In genomic region chr3:126685363-126685762, GRCm38 (mm10) we compare ENCODE assay signal across 22 mouse cellular contexts.
A peak's percentile ranks its signal among the peaks of the same experiment; 100 is the strongest.
DNase-seq lines count a peak whose midpoint lies in the region; ATAC-seq lines count a peak whose summit lies in the region.
"Had no signal": no experiment of that assay in that cellular context is flagged by ENCODE, and none has a peak within 500 bp of the region (broad histone marks: within the 10 kb centered on the region; RNA-seq: fewer than 3 reads in every experiment).

No protein-coding gene starts in this region.

- H3K4me2 ChIP-seq in forebrain, embryonic 11.5 days (ENCODE audit: low read depth, low read length, severe bottlenecking), result no peak overlapping the region
- H3K4me2 ChIP-seq in forebrain, embryonic 16.5 days (ENCODE audit: low read length), result no peak overlapping the region
- no peak overlapping the region for H3K4me2 ChIP-seq in hindbrain, embryonic 11.5 days (replicated peaks; ENCODE audit: low read depth, low read length)
- H3K4me2 ChIP-seq in hindbrain, embryonic 12.5 days (replicated peaks), result no peak overlapping the region
- H3K4me2 ChIP-seq in midbrain, embryonic 13.5 days (replicated peaks), result no peak overlapping the region
- H3K4me2 ChIP-seq in midbrain, embryonic 15.5 days, result no peak overlapping the region
- H3K4me2 ChIP-seq: embryonic facial prominence, embryonic 13.5 days; limb, embryonic 13.5 days; liver, embryonic 11.5 days; neural tube, embryonic 13.5 days had no signal

- H3K36me3 ChIP-seq in forebrain, embryonic 11.5 days (ENCODE audit: control insufficient read depth, insufficient read depth, low read length), result no peaks in the 10 kb centered on the region
- H3K36me3 ChIP-seq in forebrain, embryonic 16.5 days (ENCODE audit: control insufficient read depth, insufficient read depth), result no peaks in the 10 kb centered on the region
- no peaks in the 10 kb centered on the region for H3K36me3 ChIP-seq in hindbrain, embryonic 11.5 days (ENCODE audit: control insufficient read depth, insufficient read depth, low read length)
- H3K36me3 ChIP-seq in hindbrain, embryonic 12.5 days, result no peaks in the 10 kb centered on the region
- no peaks in the 10 kb centered on the region for H3K36me3 ChIP-seq in midbrain, embryonic 13.5 days
- no peaks in the 10 kb centered on the region for H3K36me3 ChIP-seq in midbrain, embryonic 15.5 days (replicated peaks)
- H3K36me3 ChIP-seq: embryonic facial prominence, embryonic 13.5 days; G1E; limb, embryonic 13.5 days; neural tube, embryonic 13.5 days had no signal

- WGBS in forebrain, embryonic 11.5 days, result 67% methylated on average over 5 of the region's 6 CpGs
- WGBS in forebrain, embryonic 16.5 days, result 74% methylated on average over 5 of the region's 6 CpGs
- 62% methylated on average over 6 of the region's 6 CpGs for WGBS in hindbrain, embryonic 11.5 days
- WGBS in hindbrain, embryonic 12.5 days, result 58% methylated on average over 6 of the region's 6 CpGs
- 62% methylated on average over 6 of the region's 6 CpGs for WGBS in midbrain, embryonic 13.5 days
- 61% methylated on average over 6 of the region's 6 CpGs for WGBS in midbrain, embryonic 15.5 days

- no peaks in the 10 kb centered on the region for H3K9me3 ChIP-seq in forebrain, embryonic 11.5 days (ENCODE audit: control insufficient read depth, low read length)
- no peaks in the 10 kb centered on the region for H3K9me3 ChIP-seq in forebrain, embryonic 16.5 days (ENCODE audit: control insufficient read depth, low read length)
- no peaks in the 10 kb centered on the region for H3K9me3 ChIP-seq in hindbrain, embryonic 11.5 days (ENCODE audit: control insufficient read depth, low read length)
- no peaks in the 10 kb centered on the region for H3K9me3 ChIP-seq in hindbrain, embryonic 12.5 days (replicated peaks)
- H3K9me3 ChIP-seq in midbrain, embryonic 13.5 days, result no peaks in the 10 kb centered on the region
- no peaks in the 10 kb centered on the region for H3K9me3 ChIP-seq in midbrain, embryonic 15.5 days
- H3K9me3 ChIP-seq: embryonic facial prominence, embryonic 13.5 days; limb, embryonic 13.5 days; neural tube, embryonic 13.5 days had no signal

- H3K4me1 ChIP-seq in forebrain, embryonic 11.5 days (replicated peaks; ENCODE audit: control insufficient read depth, insufficient read depth, low read length), result no peaks in the 10 kb centered on the region
- no peaks in the 10 kb centered on the region for H3K4me1 ChIP-seq in forebrain, embryonic 16.5 days (replicated peaks; ENCODE audit: control insufficient read depth, insufficient read depth, low read length)
- H3K4me1 ChIP-seq in hindbrain, embryonic 11.5 days (replicated peaks; ENCODE audit: control insufficient read depth, insufficient read depth, low read length), result no peaks in the 10 kb centered on the region
- no peaks in the 10 kb centered on the region for H3K4me1 ChIP-seq in hindbrain, embryonic 12.5 days
- no peaks in the 10 kb centered on the region for H3K4me1 ChIP-seq in midbrain, embryonic 13.5 days (replicated peaks)
- no peaks in the 10 kb centered on the region for H3K4me1 ChIP-seq in midbrain, embryonic 15.5 days
- H3K4me1 ChIP-seq: embryonic facial prominence, embryonic 13.5 days; limb, embryonic 13.5 days; neural tube, embryonic 13.5 days had no signal

- no peak for DNase-seq in forebrain, embryonic 11.5 days (ENCODE audit: low spot score)
- DNase-seq in hindbrain, embryonic 11.5 days (ENCODE audit: low spot score), result no peak
- no peak for DNase-seq in spleen, postnatal 4 days (ENCODE audit: low spot score in 2 of 2)
- DNase-seq: adrenal gland, adult 8-10 months; cerebellum, adult 8-10 months; embryo, embryonic 11 days; gastrocnemius, postnatal 14 days; heart, postnatal 10 days; kidney, adult 2 months; kidney, postnatal 36 days; lung, postnatal 10 days; right cerebral cortex, postnatal 4 days; thymus, postnatal 4 days had no signal

- H3K27ac ChIP-seq in forebrain, embryonic 11.5 days (ENCODE audit: low read depth, low read length), result no peak overlapping the region
- H3K27ac ChIP-seq in forebrain, embryonic 16.5 days (ENCODE audit: low read length), result no peak overlapping the region
- no peak overlapping the region for H3K27ac ChIP-seq in hindbrain, embryonic 11.5 days (ENCODE audit: low read depth, low read length)
- H3K27ac ChIP-seq in hindbrain, embryonic 12.5 days, result no peak overlapping the region
- no peak overlapping the region for H3K27ac ChIP-seq in midbrain, embryonic 13.5 days
- H3K27ac ChIP-seq in midbrain, embryonic 15.5 days, result no peak overlapping the region
- H3K27ac ChIP-seq: embryonic facial prominence, embryonic 13.5 days; limb, embryonic 13.5 days; neural tube, embryonic 13.5 days had no signal

- H3K4me3 ChIP-seq in forebrain, embryonic 11.5 days (ENCODE audit: low read depth, low read length), result no peak overlapping the region
- H3K4me3 ChIP-seq in forebrain, embryonic 16.5 days (replicated peaks; ENCODE audit: low read length), result no peak overlapping the region
- no peak overlapping the region for H3K4me3 ChIP-seq in hindbrain, embryonic 11.5 days (ENCODE audit: low read depth, low read length)
- no peak overlapping the region for H3K4me3 ChIP-seq in hindbrain, embryonic 12.5 days
- H3K4me3 ChIP-seq in midbrain, embryonic 13.5 days (replicated peaks), result no peak overlapping the region
- no peak overlapping the region for H3K4me3 ChIP-seq in midbrain, embryonic 15.5 days
- H3K4me3 ChIP-seq: embryonic facial prominence, embryonic 13.5 days; limb, embryonic 13.5 days; neural tube, embryonic 13.5 days had no signal

- ATAC-seq in forebrain, embryonic 11.5 days (replicated peaks; ENCODE audit: low FRiP score), result peak; percentile 66
- no peak for ATAC-seq in forebrain, embryonic 16.5 days
- 0 out of 2 replicates have a peak, but pooled peaks have one; percentile 19 for ATAC-seq in hindbrain, embryonic 11.5 days (ENCODE audit: low FRiP score)
- no peak for ATAC-seq in hindbrain, embryonic 12.5 days (ENCODE audit: low FRiP score)
- 0 out of 2 replicates have a peak, but pooled peaks have one; percentile 30 for ATAC-seq in midbrain, embryonic 13.5 days
- no peak for ATAC-seq in midbrain, embryonic 15.5 days (replicated peaks)

- no peak overlapping the region for H3K9ac ChIP-seq in forebrain, embryonic 11.5 days (ENCODE audit: low read length)
- no peak overlapping the region for H3K9ac ChIP-seq in forebrain, embryonic 16.5 days (replicated peaks; ENCODE audit: low read depth, low read length)
- no peak overlapping the region for H3K9ac ChIP-seq in hindbrain, embryonic 11.5 days (ENCODE audit: low read depth, low read length)
- H3K9ac ChIP-seq in hindbrain, embryonic 12.5 days, result no peak overlapping the region
- no peak overlapping the region for H3K9ac ChIP-seq in midbrain, embryonic 13.5 days (replicated peaks)
- no peak overlapping the region for H3K9ac ChIP-seq in midbrain, embryonic 15.5 days
- H3K9ac ChIP-seq: embryonic facial prominence, embryonic 13.5 days; limb, embryonic 13.5 days; neural tube, embryonic 13.5 days had no signal

- no peaks in the 10 kb centered on the region for H3K27me3 ChIP-seq in forebrain, embryonic 11.5 days (ENCODE audit: control insufficient read depth, insufficient read depth, low read length)
- no peaks in the 10 kb centered on the region for H3K27me3 ChIP-seq in forebrain, embryonic 16.5 days (replicated peaks; ENCODE audit: control insufficient read depth, insufficient read depth, low read length)
- H3K27me3 ChIP-seq in hindbrain, embryonic 11.5 days (ENCODE audit: control insufficient read depth, insufficient read depth, low read length), result no peaks in the 10 kb centered on the region
- no peaks in the 10 kb centered on the region for H3K27me3 ChIP-seq in hindbrain, embryonic 12.5 days
- no peaks in the 10 kb centered on the region for H3K27me3 ChIP-seq in midbrain, embryonic 13.5 days
- H3K27me3 ChIP-seq in midbrain, embryonic 15.5 days (replicated peaks), result no peaks in the 10 kb centered on the region
- H3K27me3 ChIP-seq: embryonic facial prominence, embryonic 13.5 days; limb, embryonic 13.5 days; neural tube, embryonic 13.5 days had no signal

Comparison
In these comparisons a context has a peak if more than half of its experiments do, and no peak if none do; other contexts are left out.
1. ATAC-seq: peak in forebrain, embryonic 11.5 days (single experiment), hindbrain, embryonic 11.5 days (single experiment) and midbrain, embryonic 13.5 days (single experiment); none in forebrain, embryonic 16.5 days (single experiment), hindbrain, embryonic 12.5 days (single experiment) and midbrain, embryonic 15.5 days (single experiment).